ENCODE assay signal across 25 mouse cellular contexts in genomic region chr5:128488872-128489580, GRCm38 (mm10). TPM values are rescaled to one million over a fixed set of nuclear protein-coding genes. Genes with fewer than 3 reads are reported as not detected.
"Had no signal": no experiment of that assay in that cellular context is flagged by ENCODE, and none has a peak within 500 bp of the region (broad histone marks: within the 10 kb centered on the region; RNA-seq: fewer than 3 reads in every experiment).

No protein-coding gene starts in this region.

- H3K9ac ChIP-seq: liver, embryonic 13.5 days; midbrain, embryonic 12.5 days; neural tube, embryonic 12.5 days; neural tube, embryonic 15.5 days; stomach, embryonic 15.5 days had no signal

- H3K4me1 ChIP-seq: liver, embryonic 13.5 days; neural tube, embryonic 12.5 days; neural tube, embryonic 15.5 days; stomach, embryonic 15.5 days had no signal

- H3K27me3 ChIP-seq: liver, embryonic 13.5 days; neural tube, embryonic 12.5 days; neural tube, embryonic 15.5 days; stomach, embryonic 15.5 days had no signal

- H3K4me3 ChIP-seq: left cerebral cortex, adult 2 months; liver, embryonic 13.5 days; midbrain, embryonic 12.5 days; neural tube, embryonic 12.5 days; neural tube, embryonic 15.5 days; stomach, embryonic 15.5 days had no signal

- H3K4me2 ChIP-seq: liver, embryonic 13.5 days; midbrain, embryonic 12.5 days; neural tube, embryonic 12.5 days; neural tube, embryonic 15.5 days; stomach, embryonic 15.5 days had no signal

- H3K9me3 ChIP-seq: neural tube, embryonic 12.5 days; neural tube, embryonic 15.5 days; stomach, embryonic 15.5 days had no signal

- DNase-seq: kidney, adult 2 months; kidney, postnatal 10 days; kidney, postnatal 4 days; layer of hippocampus, adult 9-11 months; layer of hippocampus, postnatal 36 days; liver, embryonic 13.5 days; lung, adult 2 months; lung, postnatal 14 days; lung, postnatal 4 days; right cerebral cortex, adult 18-20 months; right cerebral cortex, postnatal 14 days; right cerebral cortex, postnatal 4 days; thymus, adult 2 months; thymus, postnatal 25 days had no signal

- H3K27ac ChIP-seq: left cerebral cortex, adult 2 months; liver, embryonic 13.5 days; midbrain, embryonic 12.5 days; neural tube, embryonic 12.5 days; neural tube, embryonic 15.5 days; stomach, embryonic 15.5 days had no signal

- ATAC-seq: inflammation-experienced regulatory T-cells, adult 6 months; intestine, embryonic 16.5 days had no signal

- H3K36me3 ChIP-seq: liver, embryonic 13.5 days; midbrain, embryonic 12.5 days; neural tube, embryonic 12.5 days; neural tube, embryonic 15.5 days; stomach, embryonic 15.5 days had no signal

RNA-seq across cellular contexts. Expression of gene Tmem132d, which starts 56.1 kb away (rescaled TPM):
- total RNA-seq: liver, adult 2 months; megakaryocyte progenitor cell, adult 5-6 weeks; megakaryocyte-erythroid progenitor cell, adult 5-6 weeks had no signal
- polyA plus RNA-seq: inflammation-experienced regulatory T-cells, adult 6 months; intestine, embryonic 16.5 days; kidney, adult 2 months; liver, adult 2 months; liver, embryonic 16.5 days had no signal
